Mouse (Mus musculus) monocyte, adult 5-6 weeks (primary cell): Measurements from ENCODE around the gene Olfr1360. TPM values are rescaled to one million over a fixed set of nuclear protein-coding genes. Genes with fewer than 3 reads are reported as not detected.

Experiments used
- ATAC-seq: fragments of 153-309, 156-312 bp; replicated peaks from 2 replicates; pipeline ENCODE4 v1.8.0; 2017; ENCODE audit warnings: mild to moderate bottlenecking; ENCODE audit not compliant: low TSS enrichment, insufficient number of reproducible peaks, severe bottlenecking, poor library complexity, low FRiP score
- total RNA-seq: library from RNA; stranded (forward); fragments of 200-1000, 200-491, 200-594 nt; gene quantifications from 3 replicates; pipeline ENCODE4 v1.2.3, GENCODE M21; 2017

The Olfr1360 gene
- total RNA-seq, 1 experiment from 2014 or later: not detected

GRCm38 (mm10) chr13:21706669-21707068 is 29.5 kb upstream of the Olfr1360 start:
- ATAC-seq: no peak

GRCm38 (mm10) chr13:21697811-21698210 is 20.6 kb upstream of the Olfr1360 start, which contains the start of gene Olfr1359:
Gene Olfr1359, plus strand, starts transcription at chr13:21698111.
- no peak for ATAC-seq

- ATAC-seq: no peak
These were observed 13.9 kb downstream of the Olfr1360 start, which contains the start of gene Olfr1361 for GRCm38 (mm10) chr13:21663286-21663685. Gene Olfr1361, minus strand, starts transcription at chr13:21663386.

GRCm38 (mm10) chr13:21642418-21642817 is 34.8 kb downstream of the Olfr1360 start, which contains the start of gene Olfr11:
Gene Olfr11, minus strand, starts transcription at chr13:21642518.
- no peak for ATAC-seq

Other genes starting within 250 kb of the Olfr1360 start
- 1.1 TPM in 1 of 3 replicates, not detected in the others for gene Pgbd1, start 236.3 kb downstream of the Olfr1360 start, total RNA-seq
- gene Zscan26, start 223.7 kb downstream of the Olfr1360 start, total RNA-seq: 33.0 to 51.1 TPM (median 36.4 TPM) in 3 replicates
- 0.76 to 0.97 TPM in 2 of 3 replicates, not detected in the other for gene Nkapl, start 208.9 kb downstream of the Olfr1360 start, total RNA-seq
- gene Zkscan4, start 198.5 kb downstream of the Olfr1360 start, total RNA-seq: 1.6 TPM in 1 of 3 replicates, not detected in the others
- not detected in 3 replicates for gene Gm10065, start 198.0 kb downstream of the Olfr1360 start, total RNA-seq
- 0.29 to 0.67 TPM (median 0.64 TPM) in 3 replicates for gene AK157302, start 182.2 kb downstream of the Olfr1360 start, total RNA-seq
- 2.5 to 3.8 TPM (median 2.7 TPM) in 3 replicates for gene Gm11273, start 176.0 kb downstream of the Olfr1360 start, total RNA-seq
- gene Zkscan8, start 146.3 kb downstream of the Olfr1360 start, total RNA-seq: 2.4 to 8.3 TPM (median 3.2 TPM) in 3 replicates
- not detected in 3 replicates for gene Olfr1366, start 134.6 kb downstream of the Olfr1360 start, total RNA-seq
- gene Olfr1535, start 117.5 kb downstream of the Olfr1360 start, total RNA-seq: not detected in 3 replicates
- not detected in 3 replicates for gene Olfr1364, start 95.6 kb downstream of the Olfr1360 start, total RNA-seq
- gene Olfr1362, start 63.4 kb downstream of the Olfr1360 start, total RNA-seq: not detected in 3 replicates
- not detected in 3 replicates for gene Olfr11, start 34.9 kb downstream of the Olfr1360 start, total RNA-seq
- not detected in 3 replicates for gene Olfr1361, start 14.0 kb downstream of the Olfr1360 start, total RNA-seq
- gene Olfr1359, start 20.7 kb upstream of the Olfr1360 start, total RNA-seq: not detected in 3 replicates
- 7.1 to 7.9 TPM in 2 of 3 replicates, not detected in the other for gene Hist1h2bl, start 38.7 kb upstream of the Olfr1360 start, total RNA-seq
- 159 to 372 TPM (median 273 TPM) in 3 replicates for gene Hist1h2ai, start 39.0 kb upstream of the Olfr1360 start, total RNA-seq
- 7.2 to 20.1 TPM (median 13.0 TPM) in 3 replicates for gene Hist1h3h, start 40.3 kb upstream of the Olfr1360 start, total RNA-seq
- 4.9 to 12.8 TPM (median 8.3 TPM) in 3 replicates for gene Hist1h2bm, start 44.6 kb upstream of the Olfr1360 start, total RNA-seq
- gene Hist1h4j, start 57.7 kb upstream of the Olfr1360 start, total RNA-seq: 8.3 to 34.5 TPM (median 21.9 TPM) in 3 replicates
- gene Hist1h4k, start 73.1 kb upstream of the Olfr1360 start, total RNA-seq: 57.7 to 141 TPM (median 135 TPM) in 3 replicates
- 46.9 to 83.1 TPM (median 55.4 TPM) in 3 replicates for gene Hist1h2ak, start 76.4 kb upstream of the Olfr1360 start, total RNA-seq
- 54.5 to 81.8 TPM (median 76.8 TPM) in 3 replicates for gene Hist1h2bn, start 76.7 kb upstream of the Olfr1360 start, total RNA-seq
- 74.2 to 131 TPM (median 93.8 TPM) in 3 replicates for gene Hist1h1b, start 103.2 kb upstream of the Olfr1360 start, total RNA-seq
- gene Hist1h3i, start 106.0 kb upstream of the Olfr1360 start, total RNA-seq: 8.6 to 11.4 TPM in 2 of 3 replicates, not detected in the other
- gene Hist1h2an, start 109.8 kb upstream of the Olfr1360 start, total RNA-seq: 15.0 to 50.0 TPM (median 36.2 TPM) in 3 replicates
- 5.2 to 12.6 TPM (median 8.0 TPM) in 3 replicates for gene Hist1h2bp, start 110.1 kb upstream of the Olfr1360 start, total RNA-seq
- 1.1 to 64.9 TPM (median 28.6 TPM) in 3 replicates for gene Hist1h2bq, start 132.8 kb upstream of the Olfr1360 start, total RNA-seq
- 114 TPM in 1 of 3 replicates, not detected in the others for gene Hist1h2ao, start 133.1 kb upstream of the Olfr1360 start, total RNA-seq
- 43.0 to 386 TPM (median 131 TPM) in 3 replicates for gene Hist1h4m, start 134.3 kb upstream of the Olfr1360 start, total RNA-seq
- 19.1 to 188 TPM (median 85.7 TPM) in 3 replicates for gene Hist1h4n, start 154.8 kb upstream of the Olfr1360 start, total RNA-seq
- 9.0 to 155 TPM (median 73.9 TPM) in 3 replicates for gene Hist1h2ap, start 156.1 kb upstream of the Olfr1360 start, total RNA-seq
- gene Hist1h2br, start 156.3 kb upstream of the Olfr1360 start, total RNA-seq: 18.5 to 55.6 TPM (median 45.1 TPM) in 3 replicates